Mouse (Mus musculus): ENCODE data around the gene Smg7.

Gene Smg7

DNA sequence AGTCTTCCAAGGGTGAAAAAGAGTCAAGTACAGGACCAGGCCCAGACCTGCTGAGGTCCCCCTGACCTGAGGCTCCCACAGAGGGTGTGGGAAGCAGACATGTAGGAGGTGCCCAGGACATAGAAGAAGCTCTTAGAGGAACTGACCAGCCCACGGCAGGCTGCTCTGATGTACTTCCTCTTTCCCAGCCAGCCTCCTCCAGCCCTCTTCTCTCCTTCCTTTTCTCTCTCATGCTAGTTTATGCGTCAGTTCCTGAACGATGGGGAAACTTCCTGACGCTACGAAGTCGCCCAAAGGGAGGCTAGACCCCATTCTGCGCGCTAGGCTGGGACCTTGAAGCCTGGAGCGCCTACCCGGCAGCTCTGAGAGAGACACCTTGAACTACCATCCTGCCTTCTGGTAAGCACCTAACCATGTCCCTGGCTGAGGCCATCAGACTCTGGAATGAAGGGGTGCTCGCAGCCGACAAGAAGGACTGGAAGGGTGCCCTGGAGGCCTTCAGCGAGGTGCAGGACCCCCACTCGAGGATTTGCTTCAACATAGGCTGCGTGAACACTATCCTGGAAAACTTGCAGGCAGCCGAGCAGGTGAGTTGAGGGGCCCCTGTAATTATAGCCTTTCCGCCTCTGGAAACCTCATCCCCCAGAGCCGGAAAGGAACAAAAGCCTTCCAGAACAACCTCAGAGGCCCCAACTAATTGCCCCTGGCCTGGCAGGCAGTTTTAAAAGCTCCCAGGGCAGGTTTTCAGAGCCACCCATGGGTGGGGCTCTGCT lies 94.6 kb downstream of the Smg7 start:
- no peak for DNase-seq (ENCODE audit: low spot score in 2 of 2)

DNA sequence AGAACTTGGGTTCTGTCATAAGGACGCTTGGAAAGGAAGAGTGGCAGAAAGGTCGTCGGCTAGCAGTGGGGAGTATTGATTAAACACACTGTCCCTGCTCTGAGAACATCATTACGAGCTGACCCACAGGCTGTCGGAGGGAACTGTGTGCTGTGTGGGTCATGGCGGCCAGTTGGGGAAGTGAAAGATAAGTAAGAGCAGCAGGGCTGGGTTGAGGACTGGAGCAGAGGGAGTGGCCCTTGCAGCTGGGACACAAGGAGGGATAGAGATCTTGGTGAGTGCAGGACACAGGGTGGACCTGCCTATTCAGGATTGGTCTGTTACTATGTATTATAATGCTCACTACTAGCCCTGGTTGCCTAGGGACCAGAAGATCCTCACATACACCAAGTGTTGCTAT lies 97.5 kb downstream of the Smg7 start:
- DNase-seq (ENCODE audit: low spot score in 2 of 2), result no peak

GRCm38 (mm10) chr1:152800633-152801176 lies 101.7 kb downstream of the Smg7 start:
- no peak for DNase-seq (ENCODE audit: low spot score in 2 of 2)

GRCm38 (mm10) chr1:152799897-152800296 lies 102.5 kb downstream of the Smg7 start, which contains the start of gene Ncf2:
Gene Ncf2 (plus strand): TSS chr1:152800194.
- no peak for DNase-seq (ENCODE audit: low spot score in 2 of 2)

DNA sequence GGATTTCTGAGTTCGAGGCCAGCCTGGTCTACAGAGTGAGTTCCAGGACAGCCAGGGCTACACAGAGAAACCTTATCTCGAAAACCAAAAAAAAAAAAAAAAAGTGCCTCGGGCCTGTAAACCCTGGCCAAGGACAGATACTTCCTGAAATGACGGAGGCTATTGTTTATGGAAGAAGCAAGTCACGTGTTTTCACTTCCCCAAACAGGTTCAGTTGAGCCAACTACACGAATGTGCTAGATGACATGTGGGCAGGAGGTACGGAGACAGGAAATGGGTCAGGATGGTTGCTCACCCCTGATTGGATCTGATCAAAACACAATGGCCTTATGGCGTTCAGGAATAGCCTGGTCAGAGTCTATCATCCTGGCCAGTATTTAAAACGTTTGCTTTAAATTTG lies 104.3 kb downstream of the Smg7 start:
- no peak for DNase-seq (ENCODE audit: low spot score in 2 of 2)

DNA sequence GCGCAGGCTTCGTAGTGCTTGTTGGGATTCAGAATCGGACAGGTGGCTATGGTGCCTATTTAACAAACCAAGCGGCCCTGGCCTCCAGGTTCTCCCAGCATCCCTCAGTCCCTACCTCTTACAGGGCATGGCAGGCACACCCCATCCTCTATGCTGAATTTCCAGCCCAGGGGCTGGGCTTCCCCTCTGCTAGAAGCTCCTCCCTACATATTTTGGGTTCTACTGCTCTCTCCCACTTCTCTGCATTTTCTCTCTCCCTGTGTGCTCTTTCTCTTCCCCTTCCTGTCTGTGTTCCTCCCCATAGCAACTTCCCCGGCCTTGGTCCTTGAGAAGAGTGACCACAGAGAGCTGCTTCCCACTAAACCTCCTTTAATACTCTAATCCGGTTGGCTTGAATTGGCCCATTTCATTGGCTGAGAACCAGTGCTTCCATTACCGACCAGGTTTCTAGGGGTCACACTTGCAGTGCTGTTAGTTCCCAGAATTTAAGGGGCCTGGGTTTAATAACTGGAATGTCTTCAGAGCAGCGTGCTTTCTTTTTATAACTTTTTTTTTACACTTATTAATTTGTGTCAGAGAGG lies 105.7 kb downstream of the Smg7 start:
- no peak for DNase-seq (ENCODE audit: low spot score in 2 of 2)

- no peak for DNase-seq (ENCODE audit: low spot score in 2 of 2)
These were observed 106.7 kb downstream of the Smg7 start for GRCm38 (mm10) chr1:152795688-152796255.

- DNase-seq (ENCODE audit: low spot score in 2 of 2), result no peak
These were observed 108.8 kb downstream of the Smg7 start for GRCm38 (mm10) chr1:152793495-152794130.

- no peak for DNase-seq (ENCODE audit: low spot score in 2 of 2)
These were observed 109.5 kb downstream of the Smg7 start for GRCm38 (mm10) chr1:152792736-152793494.

- DNase-seq (ENCODE audit: low spot score in 2 of 2), result no peak
These were observed 111.2 kb downstream of the Smg7 start for GRCm38 (mm10) chr1:152791269-152791668.

- DNase-seq (ENCODE audit: low spot score in 2 of 2), result no peak
These were observed 111.6 kb downstream of the Smg7 start for GRCm38 (mm10) chr1:152790821-152791220.

DNA sequence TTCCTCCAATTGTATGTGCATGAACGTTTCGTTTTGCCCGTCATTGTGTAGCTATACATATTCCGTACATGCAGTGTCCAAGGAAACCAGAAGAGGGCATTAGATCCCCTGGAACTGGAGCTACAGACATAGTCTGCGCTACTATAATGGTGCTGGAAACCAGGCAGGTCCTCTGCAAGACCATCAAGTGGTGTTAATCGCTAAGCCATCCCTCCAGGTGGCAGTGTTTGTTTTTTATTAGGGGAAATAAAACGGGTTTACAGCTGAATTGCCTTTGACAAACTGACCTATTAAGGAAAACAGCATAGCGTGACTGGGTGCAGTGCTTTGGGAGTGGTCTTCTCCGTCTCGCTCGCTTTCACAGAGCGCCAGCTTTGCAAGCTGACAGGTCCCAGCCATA lies 112.2 kb downstream of the Smg7 start:
- DNase-seq (ENCODE audit: low spot score in 2 of 2), result peak in 1 of 2 experiments; percentile 14

GRCm38 (mm10) chr1:152788121-152788660 lies 114.3 kb downstream of the Smg7 start:
- no peak for DNase-seq (ENCODE audit: low spot score in 2 of 2)
